Mouse (Mus musculus) brown adipose tissue, adult 24 weeks (tissue): ENCODE data around the gene Adamts4. TPM values are rescaled to one million over a fixed set of nuclear protein-coding genes. Genes with fewer than 3 reads are reported as not detected.
"Not testable (repeated sequence)": the region's sequence is repeated elsewhere in the genome, so short reads cannot be mapped to it uniquely, and the experiment has no call there.

Experiments
- H3K27ac ChIP-seq: fragments of 200-500 bp; replicated peaks from 2 replicates; pipeline ENCODE4 v1.5.1; 2012; ENCODE audit warnings: low read depth, mild to moderate bottlenecking, low read length
- H3K4me1 ChIP-seq: fragments of 200-500 bp; 2 replicates; pipeline ENCODE4 v1.6.1; 2012; ENCODE audit warnings: low read length, mixed read lengths; ENCODE audit not compliant: control insufficient read depth, insufficient read depth, insufficient read length
- H3K4me3 ChIP-seq: fragments of 200-500 bp; 2 replicates; pipeline ENCODE4 v1.5.1; 2012; ENCODE audit warnings: low read depth, mild to moderate bottlenecking, low read length, moderate library complexity; ENCODE audit not compliant: insufficient read depth
- polyA plus RNA-seq: library from polyadenylated mRNA; stranded (reverse); fragments of >200 nt; gene quantifications from 2 replicates; pipeline ENCODE4 v1.2.4, GENCODE M21; 2012; ENCODE audit not compliant: missing spikeins, insufficient read depth, insufficient read length

The Adamts4 gene
- polyA plus RNA-seq, 1 experiment = 1.2 TPM

GRCm38 (mm10) chr1:171239992-171240744 lies 10.1 kb upstream of the Adamts4 start:
- Histone ChIP-seq H3K27ac (peak overlapping the region; percentile 73), H3K4me1 (no peaks in the 10 kb centered on the region; the same call in 1 of the 2 replicates), H3K4me3 (no peak overlapping the region)

GRCm38 (mm10) chr1:171240911-171241310 lies 9.3 kb upstream of the Adamts4 start:
- Histone ChIP-seq H3K4me1 (no peaks in the 10 kb centered on the region; the same call in 1 of the 2 replicates), H3K27ac (peak overlapping the region; percentile 73), H3K4me3 (no peak overlapping the region)

GRCm38 (mm10) chr1:171241952-171242351 lies 8.3 kb upstream of the Adamts4 start:
- H3K4me3 ChIP-seq, H3K27ac ChIP-seq, H3K4me1 ChIP-seq: not testable (repeated sequence)

- H3K4me3 ChIP-seq = peak overlapping the region; percentile 85; the same call in 1 of the 2 replicates
- peaks cover 11% of the 10 kb centered on the region for H3K4me1 ChIP-seq
- H3K27ac ChIP-seq = no peak overlapping the region
Observed at GRCm38 (mm10) chr1:171245353-171245752, 4.9 kb upstream of the Adamts4 start.

- peak overlapping the region; percentile 85 for H3K4me3 ChIP-seq
- peaks cover 13% of the 10 kb centered on the region for H3K4me1 ChIP-seq
- H3K27ac ChIP-seq = peak overlapping the region; percentile 97
Observed at GRCm38 (mm10) chr1:171246709-171247452, 3.3 kb upstream of the Adamts4 start.

GRCm38 (mm10) chr1:171247453-171247841 lies 2.8 kb upstream of the Adamts4 start:
- peaks cover 16% of the 10 kb centered on the region for H3K4me1 ChIP-seq
- peak overlapping the region; percentile 86 for H3K27ac ChIP-seq
- peak overlapping the region; percentile 48 for H3K4me3 ChIP-seq

GRCm38 (mm10) chr1:171247916-171248315 lies 2.3 kb upstream of the Adamts4 start:
- peak overlapping the region; percentile 48 for H3K4me3 ChIP-seq
- H3K27ac ChIP-seq = peak overlapping the region; percentile 86
- H3K4me1 ChIP-seq = peaks cover 16% of the 10 kb centered on the region

GRCm38 (mm10) chr1:171248386-171249226 lies 1.6 kb upstream of the Adamts4 start:
- peak overlapping the region; percentile 86 for H3K27ac ChIP-seq
- H3K4me3 ChIP-seq = no peak overlapping the region; the same call in 1 of the 2 replicates
- H3K4me1 ChIP-seq = peaks cover 16% of the 10 kb centered on the region

- H3K4me1 ChIP-seq = peaks cover 16% of the 10 kb centered on the region
- peak within 1 kb of the TSS; percentile 60 for H3K4me3 ChIP-seq
- peak within 1 kb of the TSS; percentile 45 for H3K27ac ChIP-seq
Observed at GRCm38 (mm10) chr1:171250680-171251593, 716 bp downstream of the Adamts4 start, which contains the start of gene Ndufs2. TSS of gene Ndufs2 (minus strand) at chr1:171251388.

GRCm38 (mm10) chr1:171251594-171252324 lies 1.5 kb downstream of the Adamts4 start:
- H3K27ac ChIP-seq = peak overlapping the region; percentile 45
- peak overlapping the region; percentile 60 for H3K4me3 ChIP-seq
- H3K4me1 ChIP-seq = peaks cover 16% of the 10 kb centered on the region

- Histone ChIP-seq H3K4me1 (peaks cover 16% of the 10 kb centered on the region), H3K4me3 (0 out of 2 replicates have a peak overlapping the region, but pooled peaks have one; percentile 4), H3K27ac (peak overlapping the region; percentile 9; the same call in 1 of the 2 replicates)
Observed at GRCm38 (mm10) chr1:171252415-171252814, 2.2 kb downstream of the Adamts4 start.

- H3K4me1 ChIP-seq = peaks cover 5% of the 10 kb centered on the region
- H3K27ac ChIP-seq = no peak overlapping the region
- no peak overlapping the region for H3K4me3 ChIP-seq
Observed at GRCm38 (mm10) chr1:171256095-171256818, 6.0 kb downstream of the Adamts4 start.
